ENCODE assay signal across 16 mouse cellular contexts in the genomic region with DNA sequence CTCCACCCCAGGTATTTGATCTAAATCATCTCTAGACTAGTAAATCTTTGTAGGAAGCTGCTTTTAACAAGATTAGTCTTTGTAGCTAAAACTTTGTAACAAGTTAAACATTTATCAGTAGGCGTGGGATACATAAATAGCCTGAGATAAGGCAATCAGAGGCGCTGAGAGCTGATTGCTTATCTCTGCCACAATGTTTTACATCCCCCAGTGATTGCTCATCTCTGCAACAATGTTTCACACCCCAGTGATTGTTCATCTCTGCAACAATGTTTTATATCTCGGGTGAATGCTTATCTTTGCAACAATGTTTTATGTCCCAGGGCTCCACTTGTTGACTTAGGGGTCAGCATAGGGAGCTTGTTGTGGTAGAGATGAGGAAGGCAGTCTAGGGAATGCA.
"Had no signal": no experiment of that assay in that cellular context is flagged by ENCODE, and none has a peak within 500 bp of the region (broad histone marks: within the 10 kb centered on the region; RNA-seq: fewer than 3 reads in every experiment).

No protein-coding gene starts in this region.

- H3K4me2 ChIP-seq: kidney, embryonic 15.5 days; limb, embryonic 12.5 days; limb, embryonic 15.5 days; liver, embryonic 12.5 days; liver, embryonic 15.5 days; midbrain, embryonic 12.5 days; midbrain, embryonic 15.5 days; neural tube, embryonic 13.5 days had no signal

- H3K9ac ChIP-seq: kidney, embryonic 15.5 days; limb, embryonic 12.5 days; limb, embryonic 15.5 days; liver, embryonic 12.5 days; liver, embryonic 15.5 days; midbrain, embryonic 12.5 days; midbrain, embryonic 15.5 days; neural tube, embryonic 13.5 days had no signal

- ATAC-seq: liver, embryonic 12.5 days; midbrain, embryonic 15.5 days had no signal

- H3K9me3 ChIP-seq: kidney, embryonic 15.5 days; limb, embryonic 12.5 days; limb, embryonic 15.5 days; liver, embryonic 12.5 days; liver, embryonic 15.5 days; midbrain, embryonic 12.5 days; midbrain, embryonic 15.5 days; neural tube, embryonic 13.5 days had no signal

- H3K27ac ChIP-seq: kidney, embryonic 15.5 days; limb, embryonic 12.5 days; limb, embryonic 15.5 days; liver, embryonic 12.5 days; liver, embryonic 15.5 days; macrophage; midbrain, embryonic 12.5 days; midbrain, embryonic 15.5 days; neural tube, embryonic 13.5 days had no signal

- H3K36me3 ChIP-seq: kidney, embryonic 15.5 days; limb, embryonic 12.5 days; limb, embryonic 15.5 days; liver, embryonic 12.5 days; liver, embryonic 15.5 days; midbrain, embryonic 12.5 days; midbrain, embryonic 15.5 days; neural tube, embryonic 13.5 days had no signal

- H3K4me3 ChIP-seq: kidney, embryonic 15.5 days; limb, embryonic 12.5 days; limb, embryonic 15.5 days; liver, embryonic 12.5 days; liver, embryonic 15.5 days; midbrain, embryonic 12.5 days; midbrain, embryonic 15.5 days; neural tube, embryonic 13.5 days had no signal

- DNase-seq: kidney, adult 11 months; kidney, adult 8-10 months; kidney, postnatal 10 days; kidney, postnatal 36 days; left cerebral cortex, postnatal 4 days; lung, adult 2 months; thymus, postnatal 25 days had no signal
